Mouse (Mus musculus): ENCODE data around the gene Thoc6.

Thoc6 gene

DNA sequence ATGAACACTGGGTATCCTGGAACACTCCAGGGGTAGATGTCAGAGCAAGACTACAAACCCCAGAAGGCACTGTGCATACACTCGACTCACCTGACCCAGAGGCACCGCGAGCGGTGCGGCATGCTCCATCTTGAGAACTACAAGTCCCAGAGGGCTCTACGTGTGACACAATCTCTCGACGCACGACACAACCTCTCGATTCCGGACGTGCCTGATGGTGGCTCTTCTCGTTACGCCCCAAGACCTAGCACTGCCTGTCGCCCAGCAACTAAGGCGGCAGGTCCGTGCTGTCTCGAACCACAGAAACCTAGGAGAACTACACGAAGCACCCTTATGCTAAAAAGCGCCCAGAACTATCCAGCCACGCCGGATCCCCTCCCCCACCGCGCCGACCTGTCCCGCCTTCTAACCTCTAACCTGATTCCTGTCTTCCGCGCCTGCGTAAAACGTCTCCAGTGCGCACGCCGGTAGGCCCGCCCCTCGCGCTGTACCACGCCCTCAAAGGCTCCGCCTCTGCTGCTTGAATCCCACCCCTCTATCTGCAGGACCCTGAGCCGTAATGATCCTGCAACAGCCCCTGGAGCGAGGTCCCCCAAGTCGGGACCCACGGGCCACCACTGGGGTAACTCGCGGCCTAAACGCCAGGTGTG, at the start of gene Thoc6, which contains the start of gene Hcfc1r1:
TSS of gene Thoc6 (minus strand) at position 459 of the 650 bp plus-strand sequence.
TSS of gene Hcfc1r1 (plus strand) at position 173 of the 650 bp plus-strand sequence.
- DNase-seq = peak; percentile 94 to 97

GRCm38 (mm10) chr17:23722376-23723125, 48.9 kb upstream of the Thoc6 start, which contains the start of gene 1520401A03Rik:
Gene 1520401A03Rik, minus strand, starts transcription at chr17:23722783.
- DNase-seq = no peak

DNA sequence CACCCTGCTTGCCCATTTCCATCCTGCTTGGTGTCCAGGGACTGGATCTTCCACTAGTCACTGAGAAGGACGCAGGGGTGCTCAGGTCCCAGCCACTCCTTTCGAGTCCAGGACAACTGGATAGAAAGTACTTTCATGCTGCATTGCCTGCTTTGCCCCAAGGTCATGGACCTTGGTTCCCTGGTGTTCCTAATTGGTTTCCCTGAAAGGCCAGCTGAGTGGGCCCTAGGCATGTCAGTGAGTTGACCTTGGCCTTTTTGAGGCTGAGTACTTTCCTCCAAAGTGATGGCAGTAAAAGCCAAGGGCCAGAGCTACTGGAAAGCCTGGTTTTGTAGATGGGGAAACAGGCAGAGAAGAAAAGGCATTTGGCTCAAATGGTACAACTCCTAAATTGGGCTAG, 48.2 kb upstream of the Thoc6 start:
- DNase-seq = no peak

DNA sequence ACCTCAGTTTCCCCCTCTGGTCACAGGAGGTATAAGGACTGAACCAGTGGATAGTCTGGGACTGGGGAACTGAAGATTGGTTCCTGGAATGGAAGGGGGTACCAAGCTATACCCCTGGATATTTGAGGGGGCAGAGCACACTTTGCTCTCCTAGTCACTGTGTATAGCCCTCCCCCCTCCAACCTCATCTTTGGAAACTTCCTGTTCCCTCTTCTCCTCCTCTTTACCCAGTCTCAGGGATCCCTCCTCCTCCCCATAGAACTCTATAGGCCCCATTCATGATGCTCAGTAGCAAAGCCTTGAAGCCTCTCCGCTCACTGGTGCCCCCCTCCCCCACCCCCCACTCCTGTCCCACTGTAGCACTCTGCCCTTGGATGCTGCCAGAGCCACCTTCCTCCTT, 45.8 kb upstream of the Thoc6 start:
- DNase-seq = no peak

DNA sequence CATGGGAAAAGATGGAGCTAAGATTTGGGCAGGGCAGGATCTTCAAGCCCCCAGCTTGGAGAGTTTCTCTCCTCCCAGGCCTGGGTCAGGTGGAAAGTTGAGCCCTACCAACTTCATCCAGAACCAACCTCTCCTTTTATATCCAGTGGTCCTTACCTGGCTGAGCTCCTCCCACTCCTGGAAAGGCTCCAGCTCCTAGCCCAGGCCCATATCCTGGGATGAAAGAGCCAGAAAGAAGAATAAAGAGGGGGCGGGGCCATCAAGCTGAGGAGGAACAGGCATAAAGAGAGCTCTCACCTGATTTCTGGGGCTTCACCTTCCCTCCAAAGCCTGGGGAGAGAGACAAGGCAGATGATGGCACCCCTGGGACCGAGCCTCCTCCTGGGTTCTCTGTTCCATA, 43.3 kb upstream of the Thoc6 start:
- no peak for DNase-seq

GRCm38 (mm10) chr17:23706212-23706611, 32.5 kb upstream of the Thoc6 start:
- peak; percentile 76 to 82 for DNase-seq

DNA sequence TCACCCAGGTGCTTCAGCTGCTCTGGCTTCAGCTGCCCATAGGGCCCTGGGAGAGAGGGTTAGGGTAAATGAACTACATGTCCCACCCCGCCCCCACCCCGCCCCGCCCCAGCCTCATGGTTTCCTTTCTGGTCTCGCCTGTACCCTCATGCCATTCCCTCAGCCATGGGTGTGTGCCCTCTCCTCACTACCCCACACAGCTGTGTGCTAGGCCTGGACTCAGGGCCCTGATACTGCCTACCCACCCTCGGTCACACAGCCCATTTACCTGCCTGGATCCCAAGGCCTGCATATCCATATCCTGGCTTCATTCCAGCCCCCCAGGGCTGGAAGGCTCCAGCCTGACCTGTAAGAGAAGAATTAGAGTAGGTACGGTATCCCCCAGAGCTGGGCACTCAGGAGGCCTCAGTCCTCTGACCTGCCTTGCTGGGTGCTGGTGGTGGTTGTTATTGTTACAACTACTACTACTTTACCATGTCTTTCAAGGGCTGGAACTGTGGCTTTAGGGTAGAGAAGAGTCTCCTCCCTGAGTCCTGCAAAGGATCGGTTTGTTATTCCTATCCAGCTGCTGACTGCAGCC, 31.9 kb upstream of the Thoc6 start:
- no peak for DNase-seq

GRCm38 (mm10) chr17:23704741-23705140, 31.1 kb upstream of the Thoc6 start:
- no peak for DNase-seq

- DNase-seq = no peak
These were observed 29.6 kb upstream of the Thoc6 start for GRCm38 (mm10) chr17:23703301-23703700.

DNA sequence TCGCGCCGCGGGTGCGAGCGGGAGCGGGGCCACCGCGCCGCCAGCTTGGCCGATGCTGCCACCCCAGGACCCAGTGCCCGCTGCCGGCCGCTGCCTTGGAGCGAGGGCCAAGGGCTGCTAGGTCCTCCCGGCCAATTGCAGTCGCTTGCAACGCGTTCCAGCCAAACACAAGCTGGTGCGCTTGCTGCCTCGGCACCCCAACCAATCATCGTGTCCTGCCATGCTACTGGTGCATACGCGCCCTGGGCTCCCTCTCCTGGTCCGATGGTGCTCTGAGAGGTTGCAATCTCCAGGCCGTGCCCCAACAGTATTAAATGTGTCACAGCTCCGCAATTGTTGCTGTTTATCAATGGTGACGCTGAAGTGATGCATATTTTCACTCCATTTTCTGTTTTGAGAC, 26.4 kb upstream of the Thoc6 start:
- DNase-seq = peak; percentile 96 to 98

- peak; percentile 55 to 73 for DNase-seq
These were observed 25.7 kb upstream of the Thoc6 start for GRCm38 (mm10) chr17:23699131-23700077.

GRCm38 (mm10) chr17:23695801-23696200, 22.1 kb upstream of the Thoc6 start:
- no peak for DNase-seq

- no peak for DNase-seq
These were observed 20.8 kb upstream of the Thoc6 start for GRCm38 (mm10) chr17:23694491-23694890.

GRCm38 (mm10) chr17:23683856-23684672, 10.4 kb upstream of the Thoc6 start, which contains the start of gene Cldn9:
Gene Cldn9, minus strand, starts transcription at chr17:23684026.
- DNase-seq = peak in 1 of 2 experiments; percentile 24

GRCm38 (mm10) chr17:23683226-23683625, 9.5 kb upstream of the Thoc6 start:
- DNase-seq = no peak

- no peak for DNase-seq
These were observed 8.8 kb upstream of the Thoc6 start for GRCm38 (mm10) chr17:23682530-23682929.

DNA sequence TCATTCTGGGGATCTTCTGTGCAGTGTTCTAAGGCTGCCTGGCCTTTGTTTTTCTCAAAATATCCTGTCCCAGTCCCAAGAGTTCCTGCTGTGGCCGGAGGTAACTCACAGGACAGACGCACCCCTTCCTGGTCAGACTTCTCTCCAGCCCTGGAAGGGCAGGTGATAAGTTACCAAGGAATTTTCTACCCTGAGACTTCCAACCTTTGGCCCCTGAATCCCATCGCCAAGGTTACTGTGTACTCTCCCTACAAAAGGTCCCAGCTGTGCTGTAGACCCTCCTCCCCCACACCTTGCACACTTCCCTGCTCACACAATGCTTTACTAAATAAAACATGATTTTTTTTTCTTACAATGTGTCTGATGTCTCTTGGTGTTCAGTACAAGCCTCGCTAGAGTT, 8.4 kb upstream of the Thoc6 start:
- DNase-seq = peak in 1 of 2 experiments; percentile 63

GRCm38 (mm10) chr17:23681086-23681485, 7.4 kb upstream of the Thoc6 start:
- DNase-seq = peak in 1 of 2 experiments; percentile 57

DNA sequence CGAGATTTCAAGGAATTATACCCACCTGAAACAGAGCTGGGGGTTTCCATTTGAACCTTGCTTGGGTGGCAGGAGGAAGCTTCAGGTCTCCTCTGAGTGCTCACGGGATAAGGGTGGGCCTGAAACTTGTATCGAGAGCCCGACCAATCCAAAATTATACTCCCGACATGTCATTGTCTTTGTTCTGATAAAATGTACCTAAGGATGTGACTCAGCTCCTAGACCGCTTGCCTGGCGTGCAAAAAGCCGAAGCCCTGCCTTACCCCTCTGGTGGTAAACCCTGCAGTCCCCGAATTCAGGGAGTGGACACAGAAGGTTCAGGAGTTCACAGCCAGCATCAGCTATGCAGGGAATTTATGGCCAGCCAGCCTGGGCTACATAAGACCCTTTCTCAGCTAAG, 6.7 kb upstream of the Thoc6 start:
- peak in 1 of 2 experiments; percentile 20 for DNase-seq

GRCm38 (mm10) chr17:23679127-23679835, 5.6 kb upstream of the Thoc6 start, which contains the start of gene Cldn6:
Gene Cldn6, plus strand, starts transcription at chr17:23679249.
- DNase-seq = peak in 1 of 2 experiments; percentile 46

GRCm38 (mm10) chr17:23677236-23677679, 3.6 kb upstream of the Thoc6 start, which contains the start of gene Tnfrsf12a:
Gene Tnfrsf12a, minus strand, starts transcription at chr17:23677468.
- peak; percentile 83 to 91 for DNase-seq

Measured in kidney, postnatal 25 days (tissue).